ENCODE assay signal across 18 mouse cellular contexts in genomic region chr15:102262582-102262981, GRCm38 (mm10). TPM values are rescaled to one million over a fixed set of nuclear protein-coding genes. Genes with fewer than 3 reads are reported as not detected.
DNase-seq lines count a peak whose midpoint lies in the region; ATAC-seq and TF ChIP-seq lines count a peak whose summit lies in the region.
"Had no signal": no experiment of that assay in that cellular context is flagged by ENCODE, and none has a peak within 500 bp of the region (broad histone marks: within the 10 kb centered on the region; RNA-seq: fewer than 3 reads in every experiment).

No protein-coding gene starts in this region.

- DNase-seq in left cerebral cortex, adult 2 months (ENCODE audit: extremely low spot score in 1 of 2, low spot score in 2 of 2): peak; percentile 43 to 68
- DNase-seq in left cerebral cortex, postnatal 4 days: no peak
- peak; percentile 59 for DNase-seq in ZHBTc4 (ENCODE audit: low read depth, low spot score)
- DNase-seq in left cerebral cortex, postnatal 36 days (ENCODE audit: low spot score in 2 of 2): peak; percentile 43 to 59
- no peak for DNase-seq in liver, postnatal 0 days
- DNase-seq in lung, postnatal 14 days: no peak
- DNase-seq: cerebellum, adult 11-12 months; heart, postnatal 4 days; kidney, postnatal 4 days; lung, postnatal 10 days had no signal

- no peak for TF ChIP-seq EP300 in liver, postnatal 0 days (IDR thresholded peaks at IDR 0.05; ENCODE audit: low read depth)

- H3K27me3 ChIP-seq in stomach, embryonic 14.5 days (ENCODE audit: control insufficient read depth, insufficient read depth, low read length): no peaks in the 10 kb centered on the region
- peaks cover 21% of the 10 kb centered on the region for H3K27me3 ChIP-seq in liver, postnatal 0 days (ENCODE audit: insufficient read depth, low read length)
- peaks cover 53% of the 10 kb centered on the region for H3K27me3 ChIP-seq in hindbrain, embryonic 13.5 days

- H3K36me3 ChIP-seq in stomach, embryonic 14.5 days (ENCODE audit: control insufficient read depth, insufficient read depth, low read length): no peaks in the 10 kb centered on the region
- no peaks in the 10 kb centered on the region for H3K36me3 ChIP-seq in liver, postnatal 0 days (replicated peaks; ENCODE audit: insufficient read depth, low read length)
- no peaks in the 10 kb centered on the region for H3K36me3 ChIP-seq in hindbrain, embryonic 13.5 days
- H3K36me3 ChIP-seq: heart, embryonic 10.5 days; intestine, embryonic 15.5 days; neural tube, embryonic 15.5 days had no signal

- H3K9me3 ChIP-seq in stomach, embryonic 14.5 days (ENCODE audit: control insufficient read depth, low read depth, low read length): no peaks in the 10 kb centered on the region
- no peaks in the 10 kb centered on the region for H3K9me3 ChIP-seq in liver, postnatal 0 days (ENCODE audit: low read length)
- no peaks in the 10 kb centered on the region for H3K9me3 ChIP-seq in hindbrain, embryonic 13.5 days
- H3K9me3 ChIP-seq: heart, embryonic 10.5 days; intestine, embryonic 15.5 days; neural tube, embryonic 15.5 days had no signal

- H3K9ac ChIP-seq in stomach, embryonic 14.5 days (replicated peaks; ENCODE audit: low read depth, low read length): no peak overlapping the region
- H3K9ac ChIP-seq in liver, postnatal 0 days (replicated peaks): no peak overlapping the region
- no peak overlapping the region for H3K9ac ChIP-seq in hindbrain, embryonic 13.5 days
- H3K9ac ChIP-seq: intestine, embryonic 15.5 days; neural tube, embryonic 15.5 days had no signal

- H3K4me1 ChIP-seq in stomach, embryonic 14.5 days (ENCODE audit: control insufficient read depth, insufficient read depth, low read length): peaks cover 18% of the 10 kb centered on the region
- H3K4me1 ChIP-seq in liver, postnatal 0 days (ENCODE audit: insufficient read depth): peaks cover 2% of the 10 kb centered on the region
- H3K4me1 ChIP-seq in hindbrain, embryonic 13.5 days (replicated peaks): peaks cover 13% of the 10 kb centered on the region

- H3K4me3 ChIP-seq in left cerebral cortex, adult 2 months: no peak overlapping the region
- no peak overlapping the region for H3K4me3 ChIP-seq in stomach, embryonic 14.5 days (ENCODE audit: low read depth, low read length)
- H3K4me3 ChIP-seq in liver, postnatal 0 days (ENCODE audit: low read depth, low read length): no peak overlapping the region
- no peak overlapping the region for H3K4me3 ChIP-seq in hindbrain, embryonic 13.5 days
- H3K4me3 ChIP-seq: heart, embryonic 10.5 days; intestine, embryonic 15.5 days; neural tube, embryonic 15.5 days had no signal

- intact Hi-C loops in left cerebral cortex, adult 2 months (cut with DNase I): no loop called here
- intact Hi-C loops in left cerebral cortex, postnatal 4 days (cut with DNase I): no loop called here
- intact Hi-C loops in left cerebral cortex, postnatal 36 days (cut with DNase I): no loop called here

- TF ChIP-seq CTCF in left cerebral cortex, adult 2 months (IDR thresholded peaks at IDR 0.05): no peak
- TF ChIP-seq CTCF in liver, postnatal 0 days (IDR thresholded peaks at IDR 0.05; ENCODE audit: low read depth): no peak

- no peak for ATAC-seq in stomach, embryonic 14.5 days (ENCODE audit: insufficient number of reproducible peaks, insufficient read depth, low FRiP score, low read depth)
- ATAC-seq in liver, postnatal 0 days: no peak
- no peak for ATAC-seq in hindbrain, embryonic 13.5 days (ENCODE audit: low FRiP score)
- ATAC-seq: intestine, embryonic 15.5 days; midbrain, embryonic 16.5 days had no signal

- no peak overlapping the region for H3K4me2 ChIP-seq in stomach, embryonic 14.5 days (replicated peaks; ENCODE audit: low read depth, low read length)
- H3K4me2 ChIP-seq in liver, postnatal 0 days (ENCODE audit: low read depth, low read length): no peak overlapping the region
- H3K4me2 ChIP-seq in hindbrain, embryonic 13.5 days: no peak overlapping the region
- H3K4me2 ChIP-seq: intestine, embryonic 15.5 days; liver, embryonic 11.5 days; neural tube, embryonic 15.5 days had no signal

- 41% methylated on average over 7 of the region's 7 CpGs for whole genome bisulfite sequencing in stomach, embryonic 14.5 days
- 56% methylated on average over 7 of the region's 7 CpGs for WGBS in liver, postnatal 0 days (ENCODE audit: insufficient replicate concordance)
- WGBS in hindbrain, embryonic 13.5 days: 55% methylated on average over 7 of the region's 7 CpGs

- H3K27ac ChIP-seq in left cerebral cortex, adult 2 months: no peak overlapping the region
- peak overlapping the region; percentile 40; the same call in 1 of the 2 replicates for H3K27ac ChIP-seq in stomach, embryonic 14.5 days (ENCODE audit: low read length)
- H3K27ac ChIP-seq in liver, postnatal 0 days (ENCODE audit: low read depth): no peak overlapping the region
- H3K27ac ChIP-seq in hindbrain, embryonic 13.5 days: no peak overlapping the region
- H3K27ac ChIP-seq: heart, embryonic 10.5 days; intestine, embryonic 15.5 days; neural tube, embryonic 15.5 days had no signal

RNA-seq across cellular contexts. Expression of gene Rarg, which starts 5.3 kb away (rescaled TPM):
- total RNA-seq in left cerebral cortex, adult 2 months (2021): 10 to 100 TPM; 13.8 to 17.1 TPM
- total RNA-seq in left cerebral cortex, postnatal 4 days (2021): 10 to 100 TPM; 15.9 to 16.9 TPM
- 10 to 100 TPM; 13.1 to 13.9 TPM for total RNA-seq in left cerebral cortex, postnatal 36 days (2021)
- polyA plus RNA-seq in stomach, embryonic 14.5 days (2014; fragmentation: Nextera tagmentation; extraction: Ambion mirVana): 36.9 and 40.5 TPM in 2 replicates
- 2.4 and 2.6 TPM in 2 replicates for polyA plus RNA-seq in liver, postnatal 0 days (2015; fragmentation: Nextera tagmentation; extraction: Ambion mirVana)
- 5.7 and 7.1 TPM in 2 replicates for polyA plus RNA-seq in hindbrain, embryonic 13.5 days (2015; fragmentation: Nextera tagmentation; extraction: Ambion mirVana)

RNA-seq across cellular contexts. Expression of gene Gm9918, which starts 7.8 kb away (rescaled TPM):
- not detected for total RNA-seq in left cerebral cortex, adult 2 months (2021)
- not detected for total RNA-seq in left cerebral cortex, postnatal 4 days (2021)
- not detected for total RNA-seq in left cerebral cortex, postnatal 36 days (2021)
- 0.36 and 0.56 TPM in 2 replicates for polyA plus RNA-seq in stomach, embryonic 14.5 days (2014; fragmentation: Nextera tagmentation; extraction: Ambion mirVana)
- polyA plus RNA-seq in liver, postnatal 0 days (2015; fragmentation: Nextera tagmentation; extraction: Ambion mirVana): not detected in 2 replicates
- polyA plus RNA-seq in hindbrain, embryonic 13.5 days (2015; fragmentation: Nextera tagmentation; extraction: Ambion mirVana): 0.14 and 0.22 TPM in 2 replicates
- total RNA-seq: heart, postnatal 4 days had no signal
- polyA plus RNA-seq: liver, embryonic 11.5 days; midbrain, embryonic 16.5 days; small intestine, adult 2 months had no signal

RNA-seq across cellular contexts. Expression of gene Mfsd5, which starts 16.7 kb away (rescaled TPM):
- 10 to 100 TPM; 40.6 to 42.8 TPM for total RNA-seq in left cerebral cortex, adult 2 months (2021)
- total RNA-seq in left cerebral cortex, postnatal 4 days (2021): 10 to 100 TPM; 31.4 to 33.7 TPM
- 10 to 100 TPM; 40.9 to 43.9 TPM for total RNA-seq in left cerebral cortex, postnatal 36 days (2021)
- 63.1 and 63.7 TPM in 2 replicates for polyA plus RNA-seq in stomach, embryonic 14.5 days (2014; fragmentation: Nextera tagmentation; extraction: Ambion mirVana)
- polyA plus RNA-seq in liver, postnatal 0 days (2015; fragmentation: Nextera tagmentation; extraction: Ambion mirVana): 25.4 and 27.4 TPM in 2 replicates
- 54.7 TPM in 2 replicates for polyA plus RNA-seq in hindbrain, embryonic 13.5 days (2015; fragmentation: Nextera tagmentation; extraction: Ambion mirVana)

RNA-seq across cellular contexts. Expression of gene Itgb7, which starts 30.8 kb away (rescaled TPM):
- 1 to 10 TPM in 1 of 2 experiments, under 1 TPM in 1; 0.86 to 1.3 TPM for total RNA-seq in left cerebral cortex, adult 2 months (2021)
- total RNA-seq in left cerebral cortex, postnatal 4 days (2021): 1 to 10 TPM in 1 of 2 experiments, under 1 TPM in 1; 0.74 to 1.1 TPM
- total RNA-seq in left cerebral cortex, postnatal 36 days (2021): 1 to 10 TPM; 1.1 to 1.5 TPM
- 5.8 and 9.9 TPM in 2 replicates for polyA plus RNA-seq in stomach, embryonic 14.5 days (2014; fragmentation: Nextera tagmentation; extraction: Ambion mirVana)
- polyA plus RNA-seq in liver, postnatal 0 days (2015; fragmentation: Nextera tagmentation; extraction: Ambion mirVana): 5.8 and 8.6 TPM in 2 replicates
- 0.45 and 1.5 TPM in 2 replicates for polyA plus RNA-seq in hindbrain, embryonic 13.5 days (2015; fragmentation: Nextera tagmentation; extraction: Ambion mirVana)

RNA-seq across cellular contexts. Expression of gene Espl1, which starts 33.5 kb away (rescaled TPM):
- 1 to 10 TPM; 1.1 to 1.5 TPM for total RNA-seq in left cerebral cortex, adult 2 months (2021)
- 1 to 10 TPM; 8.5 to 9.9 TPM for total RNA-seq in left cerebral cortex, postnatal 4 days (2021)
- total RNA-seq in left cerebral cortex, postnatal 36 days (2021): 1 to 10 TPM; 1.1 TPM
- 25.4 and 28.6 TPM in 2 replicates for polyA plus RNA-seq in stomach, embryonic 14.5 days (2014; fragmentation: Nextera tagmentation; extraction: Ambion mirVana)
- polyA plus RNA-seq in liver, postnatal 0 days (2015; fragmentation: Nextera tagmentation; extraction: Ambion mirVana): 7.3 and 7.8 TPM in 2 replicates
- polyA plus RNA-seq in hindbrain, embryonic 13.5 days (2015; fragmentation: Nextera tagmentation; extraction: Ambion mirVana): 7.0 and 7.2 TPM in 2 replicates

Comparison
In these comparisons a context has a peak if more than half of its experiments do, and no peak if none do; other contexts are left out.
1. DNase-seq: peak in left cerebral cortex, adult 2 months (2 of 2), ZHBTc4 (single experiment) and left cerebral cortex, postnatal 36 days (2 of 2); none in left cerebral cortex, postnatal 4 days (single experiment), liver, postnatal 0 days (single experiment) and lung, postnatal 14 days (single experiment).